Mouse (Mus musculus): ENCODE results near the gene Imp3. TPM values are rescaled to one million over a fixed set of nuclear protein-coding genes. Genes with fewer than 3 reads are reported as not detected.

Imp3 gene
- total RNA-seq, 1 experiment from 2014 or later, result 31.1 TPM

GRCm38 (mm10) chr9:56950414-56951400 lies 13.4 kb downstream of the Imp3 start, which contains the start of gene Snupn:
Gene Snupn (plus strand): TSS chr9:56950878.
- peak; percentile 100 for ATAC-seq (ENCODE audit: extremely low read depth, insufficient number of reproducible peaks, low FRiP score, poor library complexity, severe bottlenecking)

GRCm38 (mm10) chr9:56953562-56953961 lies 16.3 kb downstream of the Imp3 start:
- no peak for ATAC-seq (ENCODE audit: extremely low read depth, insufficient number of reproducible peaks, low FRiP score, poor library complexity, severe bottlenecking)

- ATAC-seq (ENCODE audit: extremely low read depth, insufficient number of reproducible peaks, low FRiP score, poor library complexity, severe bottlenecking), result no peak
These were observed 19.8 kb downstream of the Imp3 start for GRCm38 (mm10) chr9:56956966-56957675.

- ATAC-seq (ENCODE audit: extremely low read depth, insufficient number of reproducible peaks, low FRiP score, poor library complexity, severe bottlenecking), result no peak
These were observed 21.4 kb downstream of the Imp3 start for GRCm38 (mm10) chr9:56958689-56959088.

GRCm38 (mm10) chr9:56961591-56961990 lies 24.3 kb downstream of the Imp3 start:
- no peak for ATAC-seq (ENCODE audit: extremely low read depth, insufficient number of reproducible peaks, low FRiP score, poor library complexity, severe bottlenecking)

GRCm38 (mm10) chr9:56970158-56970557 lies 32.9 kb downstream of the Imp3 start:
- no peak for ATAC-seq (ENCODE audit: extremely low read depth, insufficient number of reproducible peaks, low FRiP score, poor library complexity, severe bottlenecking)

- ATAC-seq (ENCODE audit: extremely low read depth, insufficient number of reproducible peaks, low FRiP score, poor library complexity, severe bottlenecking), result no peak
These were observed 36.8 kb downstream of the Imp3 start for GRCm38 (mm10) chr9:56973960-56974524.

- no peak for ATAC-seq (ENCODE audit: extremely low read depth, insufficient number of reproducible peaks, low FRiP score, poor library complexity, severe bottlenecking)
These were observed 37.9 kb downstream of the Imp3 start for GRCm38 (mm10) chr9:56975199-56975598.

GRCm38 (mm10) chr9:56980186-56980585 lies 42.9 kb downstream of the Imp3 start:
- ATAC-seq (ENCODE audit: extremely low read depth, insufficient number of reproducible peaks, low FRiP score, poor library complexity, severe bottlenecking), result no peak

GRCm38 (mm10) chr9:56981502-56981901 lies 44.2 kb downstream of the Imp3 start:
- ATAC-seq (ENCODE audit: extremely low read depth, insufficient number of reproducible peaks, low FRiP score, poor library complexity, severe bottlenecking), result no peak

Other genes starting within 250 kb of the Imp3 start
- not detected in 2 replicates for gene Lingo1, start 141.0 kb upstream of the Imp3 start, total RNA-seq (2017)
- not detected in 2 replicates for gene Odf3l1, start 72.8 kb upstream of the Imp3 start, total RNA-seq (2017)
- gene Cspg4, start 72.4 kb upstream of the Imp3 start, total RNA-seq (2017), result not detected in 2 replicates
- 8.6 and 9.2 TPM in 2 replicates for gene Snx33, start 9.1 kb upstream of the Imp3 start, total RNA-seq (2017)
- gene Snupn, start 13.4 kb downstream of the Imp3 start, total RNA-seq (2017), result 5.2 and 5.6 TPM in 2 replicates
- 9.0 and 10.8 TPM in 2 replicates for gene Ptpn9, start 57.4 kb downstream of the Imp3 start, total RNA-seq (2017)
- 124 and 134 TPM in 2 replicates for gene Sin3a, start 134.6 kb downstream of the Imp3 start, total RNA-seq (2017)
- gene Man2c1, start 193.2 kb downstream of the Imp3 start, total RNA-seq (2017), result 63.2 and 78.2 TPM in 2 replicates
- gene Neil1, start 210.8 kb downstream of the Imp3 start, total RNA-seq (2017), result 15.4 and 15.6 TPM in 2 replicates
- gene Commd4, start 220.9 kb downstream of the Imp3 start, total RNA-seq (2017), result 68.8 and 86.0 TPM in 2 replicates

Data from neutrophil, adult 5-6 weeks (primary cell).